Mouse (Mus musculus) stomach, postnatal 0 days (tissue): ENCODE data around the gene Uimc1.

Source experiments
- CTCF ChIP-seq: IDR thresholded peaks from 2 replicates; pipeline ENCODE4 v1.5.1; 2016; ENCODE audit warnings: antibody characterized with exemption, low read depth, mild to moderate bottlenecking, moderate library complexity
- EP300 ChIP-seq: optimal IDR thresholded peaks from 2 replicates; pipeline ENCODE3; 2016; ENCODE audit warnings: antibody characterized with exemption

DNA sequence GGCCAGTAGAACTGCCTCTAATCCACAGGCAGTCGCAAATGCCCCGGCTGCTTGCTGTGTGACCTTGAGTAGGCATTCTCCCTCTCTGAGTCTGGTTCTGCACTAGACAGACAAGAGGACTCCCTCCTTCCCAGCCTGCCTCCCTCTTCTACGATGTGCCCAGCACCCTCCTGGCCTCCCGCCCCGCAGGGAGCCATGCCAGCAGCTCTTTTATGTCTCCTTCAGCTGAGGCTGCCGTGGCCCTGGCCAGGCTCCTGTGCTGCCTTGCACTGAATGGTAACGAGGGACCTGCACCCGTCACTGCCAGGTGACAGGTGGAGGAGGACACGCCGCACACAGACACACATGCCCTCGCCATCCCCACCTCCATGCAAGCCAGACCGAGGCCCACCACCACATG is 119.1 kb downstream of the Uimc1 start:
- TF ChIP-seq EP300 (no peak), CTCF (no peak)
